In genomic region chr11:96319910-96320309, GRCm38 (mm10) we compare ENCODE assay signal across 8 mouse cellular contexts. TPM values are rescaled to one million over a fixed set of nuclear protein-coding genes. Genes with fewer than 3 reads are reported as not detected.
DNase-seq lines count a peak whose midpoint lies in the region; ATAC-seq and TF ChIP-seq lines count a peak whose summit lies in the region.
"Had no signal": no experiment of that assay in that cellular context is flagged by ENCODE, and none has a peak within 500 bp of the region (broad histone marks: within the 10 kb centered on the region; RNA-seq: fewer than 3 reads in every experiment).

No protein-coding gene starts in this region.

- H3K9ac ChIP-seq in ES-Bruce4 (ENCODE audit: low read depth, poor library complexity, severe bottlenecking), result 0 out of 2 replicates have a peak overlapping the region, but pooled peaks have one; percentile 37
- H3K9ac ChIP-seq in midbrain, postnatal 0 days (replicated peaks; ENCODE audit: low read length, poor library complexity, severe bottlenecking), result no peak overlapping the region

- H3K9me3 ChIP-seq in ES-Bruce4 (replicated peaks; ENCODE audit: control insufficient read depth, insufficient read depth, low read length, poor library complexity, severe bottlenecking), result no peaks in the 10 kb centered on the region
- no peaks in the 10 kb centered on the region for H3K9me3 ChIP-seq in midbrain, postnatal 0 days (ENCODE audit: low read length)

- ATAC-seq in midbrain, postnatal 0 days (ENCODE audit: low FRiP score), result no peak

- no peak overlapping the region for H3K27ac ChIP-seq in ES-Bruce4 (ENCODE audit: insufficient read depth, low read length)
- H3K27ac ChIP-seq in midbrain, postnatal 0 days (ENCODE audit: low read depth, low read length), result no peak overlapping the region

- WGBS in midbrain, postnatal 0 days, result 1% methylated on average over 29 of the region's 29 CpGs

- no peak for TF ChIP-seq POLR2A in ES-Bruce4 (IDR thresholded peaks at IDR 0.05; ENCODE audit: insufficient read depth, low read length)

- H3K27me3 ChIP-seq in ES-Bruce4 (ENCODE audit: control insufficient read depth, insufficient read depth, low read length, poor library complexity, severe bottlenecking), result peaks cover 59% of the 10 kb centered on the region
- peaks cover 95% of the 10 kb centered on the region for H3K27me3 ChIP-seq in midbrain, postnatal 0 days (ENCODE audit: insufficient read depth, low read length)

- peak; percentile 78 for DNase-seq in adrenal gland, postnatal 14 days
- DNase-seq in kidney, adult 18-20 months, result peak; percentile 75
- peak; percentile 70 for DNase-seq in lung, postnatal 10 days
- no peak for DNase-seq in frontal cortex, postnatal 10 days (ENCODE audit: low spot score in 2 of 2)
- no peak for DNase-seq in midbrain, postnatal 0 days (ENCODE audit: low spot score)
- no peak for DNase-seq in cerebellum, adult 9-10 months

- no peaks in the 10 kb centered on the region for H3K36me3 ChIP-seq in ES-Bruce4 (ENCODE audit: control insufficient read depth, insufficient read depth, low read length, poor library complexity, severe bottlenecking)
- no peaks in the 10 kb centered on the region for H3K36me3 ChIP-seq in midbrain, postnatal 0 days (ENCODE audit: insufficient read depth, low read length)

- no peak for TF ChIP-seq EP300 in ES-Bruce4 (IDR thresholded peaks at IDR 0.05; ENCODE audit: insufficient read depth, low read depth, low read length)

- H3K4me2 ChIP-seq in midbrain, postnatal 0 days (ENCODE audit: low read depth, low read length, poor library complexity, severe bottlenecking), result no peak overlapping the region

- H3K4me1 ChIP-seq in ES-Bruce4 (ENCODE audit: control insufficient read depth, insufficient read depth, low read length), result no peaks in the 10 kb centered on the region
- no peaks in the 10 kb centered on the region for H3K4me1 ChIP-seq in midbrain, postnatal 0 days (ENCODE audit: insufficient read depth, low read length)

- no peak for TF ChIP-seq CTCF in ES-Bruce4 (IDR thresholded peaks at IDR 0.05; ENCODE audit: low read depth, low read length)
- TF ChIP-seq CTCF in midbrain, postnatal 0 days (IDR thresholded peaks at IDR 0.05), result no peak

- H3K4me3 ChIP-seq in ES-Bruce4 (ENCODE audit: low read depth, low read length), result peak overlapping the region; percentile 37
- H3K4me3 ChIP-seq in midbrain, postnatal 0 days (ENCODE audit: low read depth, low read length), result no peak overlapping the region

RNA-seq across cellular contexts. Expression of gene Hoxb4, which starts 1.8 kb away (rescaled TPM):
- 0.35 and 0.70 TPM in 2 replicates for polyA plus RNA-seq in ES-Bruce4 (2011; ENCODE audit: insufficient read depth, insufficient read length, low read depth, missing spikeins)
- total RNA-seq in adrenal gland, postnatal 14 days (2021), result 14.0 and 15.7 TPM in 2 replicates
- 0.09 and 0.66 TPM in 2 replicates for total RNA-seq in midbrain, postnatal 0 days (2014; rRNA removed)
- polyA plus RNA-seq in midbrain, postnatal 0 days (2015; fragmentation: Nextera tagmentation; extraction: Ambion mirVana), result not detected in 2 replicates
- polyA plus RNA-seq: cortical plate, adult 2 months had no signal

RNA-seq across cellular contexts. Expression of gene Hoxb3, which starts 3.2 kb away (rescaled TPM):
- 0.67 TPM in 1 of 2 replicates, not detected in the other for polyA plus RNA-seq in ES-Bruce4 (2011; ENCODE audit: insufficient read depth, insufficient read length, low read depth, missing spikeins)
- total RNA-seq in adrenal gland, postnatal 14 days (2021), result 17.1 and 26.0 TPM in 2 replicates
- 0.94 and 9.2 TPM in 2 replicates for total RNA-seq in midbrain, postnatal 0 days (2014; rRNA removed)
- polyA plus RNA-seq in midbrain, postnatal 0 days (2015; fragmentation: Nextera tagmentation; extraction: Ambion mirVana), result not detected in 2 replicates
- polyA plus RNA-seq: cortical plate, adult 2 months had no signal

RNA-seq across cellular contexts. Expression of gene Hoxb5, which starts 16.8 kb away (rescaled TPM):
- polyA plus RNA-seq in ES-Bruce4 (2011; ENCODE audit: insufficient read depth, insufficient read length, low read depth, missing spikeins), result not detected in 2 replicates
- total RNA-seq in adrenal gland, postnatal 14 days (2021), result 17.1 and 18.7 TPM in 2 replicates
- total RNA-seq in midbrain, postnatal 0 days (2014; rRNA removed), result 1.5 TPM in 1 of 2 replicates, not detected in the other
- polyA plus RNA-seq in midbrain, postnatal 0 days (2015; fragmentation: Nextera tagmentation; extraction: Ambion mirVana), result not detected in 2 replicates
- polyA plus RNA-seq: cortical plate, adult 2 months had no signal

RNA-seq across cellular contexts. Expression of gene Hoxb6, which starts 27.6 kb away (rescaled TPM):
- not detected in 2 replicates for polyA plus RNA-seq in ES-Bruce4 (2011; ENCODE audit: insufficient read depth, insufficient read length, low read depth, missing spikeins)
- total RNA-seq in adrenal gland, postnatal 14 days (2021), result 35.7 and 39.8 TPM in 2 replicates
- total RNA-seq in midbrain, postnatal 0 days (2014; rRNA removed), result 0.22 TPM in 1 of 2 replicates, not detected in the other
- polyA plus RNA-seq in midbrain, postnatal 0 days (2015; fragmentation: Nextera tagmentation; extraction: Ambion mirVana), result not detected in 2 replicates
- polyA plus RNA-seq: cortical plate, adult 2 months had no signal

RNA-seq across cellular contexts. Expression of gene Hoxb2, which starts 30.4 kb away (rescaled TPM):
- polyA plus RNA-seq in ES-Bruce4 (2011; ENCODE audit: insufficient read depth, insufficient read length, low read depth, missing spikeins), result 0.49 and 0.70 TPM in 2 replicates
- total RNA-seq in adrenal gland, postnatal 14 days (2021), result 18.0 and 19.3 TPM in 2 replicates
- total RNA-seq in midbrain, postnatal 0 days (2014; rRNA removed), result 0.52 and 1.2 TPM in 2 replicates
- polyA plus RNA-seq in midbrain, postnatal 0 days (2015; fragmentation: Nextera tagmentation; extraction: Ambion mirVana), result not detected in 2 replicates
- polyA plus RNA-seq: cortical plate, adult 2 months had no signal

Comparison
In these comparisons a context has a peak if more than half of its experiments do, and no peak if none do; other contexts are left out.
1. DNase-seq: peak in adrenal gland, postnatal 14 days (single experiment), kidney, adult 18-20 months (single experiment) and lung, postnatal 10 days (single experiment); none in frontal cortex, postnatal 10 days (0 of 2), midbrain, postnatal 0 days (single experiment) and cerebellum, adult 9-10 months (single experiment).